Mouse (Mus musculus) liver, adult 10 weeks (tissue): ENCODE measurements around the gene Ccr6. TPM values are rescaled to one million over a fixed set of nuclear protein-coding genes. Genes with fewer than 3 reads are reported as not detected.

ENCODE experiments used
- polyA plus RNA-seq: library from polyadenylated mRNA; stranded (reverse); fragments of 350-450 nt; fragmentation: Illumina TruSeq; extraction: RNeasy Lipid Tissue Mini Kit (QIAGEN cat#74804); gene quantifications from one replicate; pipeline ENCODE4 v1.2.3, GENCODE M21; 2014; ENCODE audit warnings: low read depth, low replicate concordance

Ccr6 gene
- not detected for polyA plus RNA-seq

GRCm38 (mm10) chr17:8235743-8236142 is at the start of gene Ccr6:
Ccr6 (plus strand) TSS chr17:8236043.

DNA sequence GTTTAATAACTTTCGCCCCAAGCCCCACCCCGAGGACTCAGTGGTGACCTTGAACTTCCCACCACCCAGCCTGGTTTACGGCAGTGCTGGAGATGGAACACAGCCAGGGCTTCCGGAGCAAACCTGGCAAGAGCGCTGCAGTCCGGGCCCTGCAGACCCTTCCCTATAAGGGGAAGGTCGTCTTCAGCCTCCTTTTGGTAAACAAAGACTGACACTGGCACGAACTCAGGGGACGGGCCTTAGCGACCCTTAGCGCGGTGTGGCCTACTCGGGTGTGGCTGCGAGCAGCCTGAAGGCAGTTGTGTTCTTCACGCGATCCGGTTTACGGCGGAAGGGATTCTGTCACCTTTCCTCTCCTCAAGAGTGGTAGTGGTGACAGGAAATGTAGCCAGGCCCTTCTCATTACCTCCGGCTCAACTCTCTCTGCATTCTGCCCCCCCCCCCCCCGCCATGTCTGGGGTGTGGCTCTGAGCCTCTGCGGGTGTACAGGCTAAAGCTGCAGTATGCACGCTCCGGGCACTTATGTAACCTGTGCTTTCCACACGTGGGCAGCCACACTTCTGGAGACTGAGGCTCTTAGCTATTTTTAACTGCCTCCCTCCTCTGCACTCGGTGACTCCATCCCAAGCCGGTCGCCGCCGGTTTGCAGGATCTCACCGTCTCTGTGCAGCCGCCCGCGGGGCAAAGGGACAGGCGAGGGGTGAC is 47.1 kb downstream of the Ccr6 start, which contains the start of gene Mpc1:
Gene Mpc1 (plus strand): TSS at position 84 of the 705 bp plus-strand sequence.

Other genes starting within 250 kb of the Ccr6 start
- not detected for gene Gm49673, start 88.3 kb upstream of the Ccr6 start, polyA plus RNA-seq
- 11.4 TPM for gene Rnaset2a, start 87.9 kb upstream of the Ccr6 start, polyA plus RNA-seq
- 19.2 TPM for gene Fgfr1op, start 70.5 kb upstream of the Ccr6 start, polyA plus RNA-seq
- gene Mpc1, start 46.9 kb downstream of the Ccr6 start, polyA plus RNA-seq: 931 TPM
- gene Sft2d1, start 75.1 kb downstream of the Ccr6 start, polyA plus RNA-seq: 82.6 TPM
- not detected for gene Prr18, start 101.4 kb downstream of the Ccr6 start, polyA plus RNA-seq
- gene T2, start 119.9 kb downstream of the Ccr6 start, polyA plus RNA-seq: not detected
- not detected for gene T, start 198.4 kb downstream of the Ccr6 start, polyA plus RNA-seq